Mouse (Mus musculus) brain, embryonic 18.5 days (tissue): ENCODE data around the gene Lbhd2.

Experiments used
- DNase-seq: peaks from one replicate; pipeline ENCODE4 v3.0.0-alpha.2; 2012; ENCODE audit warnings: low read depth, low spot score

The Lbhd2 gene

DNA sequence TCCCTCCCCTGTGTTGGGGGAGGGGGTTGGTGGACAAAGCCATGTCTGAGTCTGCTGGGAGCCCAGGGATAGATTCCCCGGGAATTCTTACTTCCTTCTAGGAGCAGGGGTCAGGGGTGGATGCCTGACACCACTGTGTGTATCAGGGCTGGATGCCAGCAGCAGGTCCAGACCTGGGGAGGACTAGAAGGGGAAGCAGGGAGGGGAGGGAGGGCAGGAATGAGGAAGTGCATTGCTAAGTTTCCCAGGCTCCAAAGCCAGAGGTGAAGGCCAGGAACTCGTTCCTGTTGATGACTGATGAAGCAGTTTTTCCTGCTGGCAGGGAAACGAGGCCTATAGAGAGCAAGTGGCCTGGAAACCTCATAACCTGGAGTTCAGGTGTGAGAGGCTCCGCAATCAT, 25.5 kb downstream of the Lbhd2 start:
- no peak for DNase-seq

DNA sequence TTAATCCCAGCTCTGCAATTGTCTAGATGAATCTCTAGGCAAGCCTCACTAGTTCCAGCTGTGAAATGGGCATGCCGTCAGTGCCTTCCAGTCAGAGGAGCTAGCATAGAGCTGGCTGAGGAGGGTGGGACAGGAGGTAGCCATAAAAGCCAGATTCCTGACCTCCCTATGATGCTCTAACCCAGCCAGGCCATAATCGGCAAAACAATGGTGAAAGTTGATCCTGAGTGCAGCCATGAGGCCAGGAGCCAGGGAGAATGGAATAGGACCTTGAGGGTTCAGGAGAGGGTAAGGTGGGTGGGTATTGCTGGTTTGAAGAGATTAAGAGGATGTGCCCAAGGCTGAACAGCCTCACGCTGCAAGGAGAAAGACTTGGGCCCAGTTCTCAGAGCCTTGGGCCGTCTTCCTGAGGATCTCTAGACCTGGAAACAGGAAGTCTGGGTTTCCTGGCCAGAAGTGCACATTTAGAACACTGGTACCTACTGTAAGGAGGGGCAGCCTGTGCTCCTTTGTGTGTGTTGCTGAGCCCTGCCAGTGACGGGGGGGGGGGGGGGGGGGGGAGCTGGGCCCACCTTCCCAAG, 26.2 kb downstream of the Lbhd2 start:
- no peak for DNase-seq

DNA sequence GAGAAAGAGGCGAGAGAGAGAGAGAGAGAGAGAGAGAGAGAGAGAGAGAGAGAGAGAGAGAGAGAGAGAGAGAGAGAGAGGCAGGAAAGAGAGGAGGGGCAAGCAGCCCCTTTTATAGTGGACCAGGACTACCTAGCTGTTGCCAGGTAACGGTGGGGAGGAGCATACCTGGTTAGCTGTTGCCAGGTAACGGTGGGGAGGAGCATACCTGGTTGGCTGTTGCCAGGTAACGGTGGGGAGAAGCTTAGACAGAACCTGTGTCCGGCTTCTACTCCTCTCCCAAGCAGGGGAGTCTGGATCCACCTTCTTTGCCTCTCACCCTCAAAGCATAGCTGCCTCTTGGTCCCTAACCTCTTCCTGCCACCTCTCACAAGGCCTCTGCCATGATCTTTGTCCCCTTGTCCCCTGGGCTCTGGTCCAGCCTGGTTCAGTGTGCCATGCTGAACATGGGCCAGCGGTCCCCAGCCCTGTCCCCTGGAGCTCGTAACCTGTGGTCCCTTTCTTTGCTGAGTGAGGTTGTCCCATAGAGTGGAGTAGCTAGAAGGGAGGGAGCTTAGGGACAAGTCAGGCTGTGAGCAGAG, 27.6 kb downstream of the Lbhd2 start:
- DNase-seq: peak; percentile 66

DNA sequence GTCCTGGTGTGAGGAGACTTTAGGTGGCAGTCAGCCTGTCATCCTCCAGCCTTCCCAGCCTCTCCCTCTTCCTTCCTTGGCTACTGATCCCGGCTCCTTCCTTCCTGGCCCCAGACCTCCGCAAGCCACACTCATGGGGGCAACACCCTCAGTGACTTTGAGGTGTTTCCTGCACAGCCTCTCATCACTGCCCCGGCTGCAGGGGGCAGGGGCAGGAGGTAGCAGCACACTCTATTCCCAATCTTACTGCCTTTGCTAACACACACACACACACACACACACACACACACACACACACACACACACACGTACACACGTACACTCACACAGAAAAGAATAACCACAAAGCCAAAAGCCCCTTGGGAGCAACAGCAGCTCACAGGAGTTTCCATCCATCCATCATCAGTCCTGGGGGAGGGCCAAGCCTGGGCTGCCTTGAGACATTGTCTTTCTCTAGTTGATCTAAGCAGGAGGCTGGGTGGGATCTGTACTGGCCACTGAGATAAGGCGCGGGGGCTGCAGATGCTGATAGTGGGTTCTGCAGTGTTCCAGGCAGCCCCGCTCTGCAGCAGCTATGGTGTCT, 28.2 kb downstream of the Lbhd2 start:
- no peak for DNase-seq

DNA sequence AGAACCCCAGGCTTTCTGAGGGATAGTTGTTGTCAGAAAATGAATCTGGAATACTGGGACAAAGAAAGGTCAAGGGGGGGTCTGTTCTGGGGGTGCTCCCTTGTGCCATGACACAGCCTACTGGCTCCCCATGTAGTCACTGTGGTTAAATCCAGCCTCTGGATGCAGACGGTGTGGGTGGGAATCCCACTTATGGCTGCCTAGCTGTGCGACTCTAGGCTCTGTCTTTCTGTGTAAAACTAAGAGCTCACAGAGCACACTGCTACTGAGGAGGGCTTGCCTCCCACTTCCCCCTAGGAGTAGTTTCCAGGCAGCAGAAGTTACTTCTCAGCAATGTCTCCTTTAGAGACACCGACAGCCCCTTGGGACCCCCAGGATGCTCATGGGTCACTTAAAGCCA, 29.6 kb downstream of the Lbhd2 start:
- DNase-seq: no peak

DNA sequence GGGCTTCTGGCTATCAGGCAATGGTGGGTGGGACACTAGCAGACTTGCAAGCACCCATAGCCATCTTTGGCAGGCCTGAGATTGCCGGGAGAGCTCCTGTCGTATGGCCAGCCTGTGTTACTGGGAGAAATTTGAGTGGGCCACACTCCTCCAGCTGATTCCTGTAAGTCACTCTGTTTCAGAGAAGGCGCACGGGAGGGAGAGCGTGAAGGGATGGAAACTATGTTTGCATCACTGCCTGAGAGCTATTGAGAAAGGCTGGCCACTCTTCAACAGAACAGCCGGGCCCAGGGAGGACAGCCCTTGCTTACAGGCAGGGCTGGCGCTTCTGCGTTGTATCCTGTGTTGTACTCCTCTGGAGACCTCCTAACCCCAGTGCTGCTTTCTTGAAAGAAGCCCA, 30.0 kb downstream of the Lbhd2 start:
- DNase-seq: no peak

DNA sequence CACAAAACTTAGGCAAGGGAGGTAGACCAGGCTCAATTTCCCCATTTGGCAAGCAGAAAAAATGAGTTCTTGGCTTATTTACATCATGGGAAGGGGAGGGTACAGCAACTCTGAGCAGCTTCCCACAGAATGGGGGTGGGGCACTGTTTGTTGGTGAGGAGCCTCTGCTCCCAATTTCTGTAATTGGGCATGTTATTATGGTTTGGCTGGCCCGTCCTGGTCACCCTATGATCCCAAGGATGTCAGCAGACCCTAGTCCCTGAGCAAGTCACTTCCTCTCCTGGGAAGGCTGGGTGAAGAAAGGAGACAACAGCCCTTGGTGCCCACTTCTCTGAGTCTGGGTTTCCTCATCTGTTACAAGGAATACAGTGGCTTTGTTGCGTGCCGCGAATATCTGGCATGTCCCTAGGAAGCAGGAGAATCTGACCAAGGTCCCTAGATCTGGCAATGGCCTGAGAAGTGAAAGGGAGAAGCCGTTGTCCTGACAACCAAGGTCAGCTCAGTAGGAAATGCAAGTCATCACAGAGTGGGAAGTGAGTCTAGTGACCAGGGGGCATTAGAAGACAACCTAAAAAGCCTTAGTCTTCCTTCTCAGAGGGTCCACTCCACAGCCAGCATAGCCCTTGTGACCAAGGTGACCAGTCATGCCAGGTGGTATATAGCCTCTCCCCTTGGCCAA, 30.8 kb downstream of the Lbhd2 start:
- no peak for DNase-seq

DNA sequence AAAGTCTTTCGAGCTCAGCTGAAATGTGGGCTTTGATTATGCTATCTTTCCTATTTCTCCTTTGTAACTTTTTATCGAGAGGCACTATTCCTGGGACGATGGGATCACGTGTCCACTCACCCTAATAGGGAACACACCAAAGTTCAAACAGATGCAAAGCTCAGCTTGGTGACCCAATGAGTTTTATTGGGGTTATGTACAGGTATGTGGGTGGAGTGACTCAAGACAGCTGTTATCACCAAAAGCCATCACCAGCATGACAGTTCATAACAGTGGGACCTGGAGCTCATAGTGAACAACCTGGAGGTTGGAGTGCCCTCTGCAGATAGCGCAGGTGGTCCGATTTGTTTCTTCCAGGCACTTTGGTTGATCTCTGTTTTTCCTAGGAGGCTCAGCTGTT, 32.2 kb downstream of the Lbhd2 start:
- no peak for DNase-seq

DNA sequence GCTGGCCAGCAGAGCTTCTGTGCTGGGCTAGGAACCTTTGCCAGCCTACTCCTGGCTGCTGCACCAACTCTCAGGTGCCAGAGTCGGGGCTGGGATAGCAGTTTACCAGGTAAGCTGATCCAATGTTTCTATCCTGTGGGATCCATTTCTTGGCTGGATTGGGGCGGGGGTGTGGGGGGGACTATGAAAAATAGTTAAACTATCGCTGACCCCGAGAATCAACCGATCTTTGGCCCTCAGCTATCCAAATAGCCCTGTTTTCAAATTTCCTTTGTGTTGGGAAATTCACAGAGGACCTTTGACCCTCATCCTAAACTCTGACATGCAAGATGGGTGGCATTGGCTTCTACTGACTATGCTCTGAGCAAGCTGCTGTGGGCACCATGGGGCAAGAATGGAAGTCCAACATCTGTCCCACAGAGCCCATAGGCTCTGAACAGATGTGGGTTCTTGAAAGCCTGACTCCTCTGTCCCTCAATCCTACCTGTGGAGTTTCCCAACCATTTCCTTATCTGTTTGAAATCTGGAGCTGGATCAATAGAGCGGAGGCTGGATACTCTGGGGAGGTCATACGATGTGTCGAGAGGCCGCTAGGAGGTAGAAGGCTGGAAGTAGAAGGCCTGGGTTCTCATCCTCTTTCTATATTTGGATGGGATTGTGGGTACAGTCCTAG, 34.2 kb downstream of the Lbhd2 start:
- DNase-seq: no peak

DNA sequence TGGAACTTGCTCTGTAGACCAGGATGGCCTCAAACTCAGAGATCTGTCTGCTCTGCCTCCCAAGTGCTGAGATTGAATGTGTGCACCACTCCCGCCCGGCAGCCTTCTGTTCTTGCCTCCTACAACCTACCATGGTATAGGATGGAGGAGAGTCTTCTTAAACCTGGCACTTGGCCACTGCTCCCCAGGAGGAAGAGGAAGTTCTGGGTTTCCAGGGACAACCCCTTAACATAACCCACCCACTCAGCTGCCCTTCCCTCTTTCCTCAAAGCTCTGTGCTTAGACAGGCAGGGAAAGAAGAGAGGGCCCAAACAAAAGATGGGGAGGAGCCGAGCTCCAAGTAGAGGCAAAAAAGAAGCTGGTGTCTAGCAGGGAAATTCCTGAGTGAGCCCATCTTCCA, 34.9 kb downstream of the Lbhd2 start:
- DNase-seq: no peak

DNA sequence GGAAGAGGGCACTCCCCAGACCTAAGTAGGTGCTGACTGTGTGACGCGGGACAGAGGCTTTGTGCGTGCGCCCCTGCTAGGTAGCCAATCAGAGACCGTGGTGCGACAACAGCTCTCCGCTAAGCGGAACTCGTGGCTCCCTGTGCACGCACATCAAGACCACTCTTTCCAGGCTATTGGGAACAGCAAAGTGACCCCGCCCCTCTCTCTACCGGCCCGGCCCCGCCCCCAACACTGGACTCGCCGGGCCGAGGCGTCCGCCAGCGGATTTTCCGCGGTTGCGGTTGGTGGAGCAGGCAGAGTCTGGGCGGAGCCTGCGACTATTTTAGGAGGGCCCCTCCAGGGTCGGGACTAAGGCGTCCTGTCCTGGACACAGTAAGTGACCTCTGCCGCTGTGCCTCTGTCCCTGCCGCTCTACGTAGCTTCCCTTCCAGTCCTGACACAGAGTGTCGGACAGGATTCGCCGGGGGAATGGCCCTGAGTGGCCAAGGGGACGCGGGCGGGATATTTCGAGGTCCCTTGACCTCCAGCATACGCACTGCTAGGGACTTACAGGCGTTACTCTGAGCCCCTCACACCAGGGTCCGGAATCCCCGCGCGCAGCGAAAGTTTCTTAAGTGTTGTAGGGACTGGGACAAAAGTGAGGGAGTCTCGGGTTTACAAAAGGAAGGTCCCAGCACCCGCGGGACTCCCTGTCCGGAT, 35.9 kb downstream of the Lbhd2 start, which contains the start of gene Tnfaip2:
Tnfaip2 (plus strand) TSS at position 161 of the 702 bp plus-strand sequence.
- no peak for DNase-seq

DNA sequence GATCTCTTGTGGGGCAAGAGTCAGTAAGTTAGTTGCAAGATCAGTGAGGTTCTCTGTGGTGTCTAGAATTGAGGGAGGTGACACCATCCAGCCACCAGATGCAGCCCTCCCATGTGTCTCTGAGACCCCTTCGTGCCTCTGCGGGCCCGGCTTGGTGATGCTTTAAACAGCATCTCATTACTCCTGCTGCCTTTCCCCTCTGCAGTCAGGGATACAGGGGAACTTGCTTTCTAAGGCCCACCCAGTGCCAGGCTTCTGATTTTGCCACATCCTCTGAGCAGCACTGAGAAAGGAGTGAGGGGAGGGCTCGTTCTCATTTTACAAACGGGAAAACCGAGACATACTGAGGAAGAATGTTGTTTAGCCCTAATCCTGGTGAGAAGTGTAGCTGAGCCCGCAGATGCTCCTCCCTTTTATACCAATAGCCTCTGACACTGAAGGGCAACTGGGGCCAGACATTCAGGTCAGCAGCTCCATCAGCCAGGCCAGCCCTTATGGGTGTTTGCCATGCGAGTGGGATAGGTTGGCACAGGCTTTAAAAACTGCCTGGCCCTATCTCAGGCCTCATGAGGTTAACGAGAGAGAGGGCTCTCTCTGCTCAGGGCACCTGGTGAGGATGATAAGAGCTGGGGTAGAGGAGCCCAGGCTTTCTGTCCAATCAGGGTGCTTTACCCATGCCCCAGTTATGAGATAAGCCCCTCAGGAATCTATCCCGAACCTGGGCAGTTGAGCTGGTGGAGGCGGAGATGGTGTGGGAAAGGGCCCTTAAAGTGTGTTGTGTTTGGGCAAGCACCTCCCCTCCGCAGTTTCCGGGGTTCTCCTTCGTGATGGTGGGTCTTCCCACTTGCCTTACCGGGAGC, 36.6 kb downstream of the Lbhd2 start:
- DNase-seq: no peak

DNA sequence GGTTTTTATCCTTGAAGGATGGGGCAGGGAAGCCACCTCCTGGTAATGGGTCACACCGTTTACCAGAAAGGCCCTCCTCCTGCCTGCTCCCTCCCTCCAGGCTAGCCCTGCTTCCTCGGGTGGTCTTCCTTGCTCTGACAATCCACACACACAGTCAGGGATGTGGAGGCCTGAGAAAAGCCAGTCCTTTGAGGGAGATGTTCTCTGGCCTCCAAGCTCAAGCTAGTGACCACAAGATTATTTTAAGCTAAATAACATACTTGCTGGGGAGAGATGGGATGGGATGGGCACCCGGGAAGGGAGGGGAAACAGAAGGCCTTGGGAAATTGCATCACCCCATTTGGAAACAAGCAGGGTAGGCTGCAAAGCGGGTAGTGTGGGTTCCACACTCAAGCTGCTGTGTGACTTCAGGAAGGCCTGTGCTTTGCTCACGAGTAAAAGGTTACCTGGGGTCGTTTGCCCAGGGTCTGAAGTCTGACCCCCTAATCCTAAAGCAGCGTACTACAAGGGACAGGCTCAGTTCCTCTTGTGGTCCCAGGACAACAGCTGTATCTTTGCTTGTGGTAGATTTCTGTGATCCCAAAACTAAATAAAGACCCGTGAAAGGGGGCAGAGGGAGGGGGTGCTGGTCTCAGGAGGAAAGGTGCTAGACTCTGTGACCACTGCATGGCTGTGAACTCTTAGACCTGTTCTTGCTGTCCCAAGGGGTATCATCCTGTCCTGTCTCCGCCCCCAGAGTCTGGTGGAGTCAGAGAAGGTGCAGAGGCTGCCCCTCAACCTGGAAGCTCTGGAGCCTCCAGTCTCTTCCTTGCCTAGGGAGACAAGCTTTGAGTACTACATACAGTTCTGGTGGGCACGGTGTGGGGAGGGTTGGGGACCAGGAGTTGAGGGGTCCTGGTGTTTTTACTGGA, 37.6 kb downstream of the Lbhd2 start:
- DNase-seq: no peak

DNA sequence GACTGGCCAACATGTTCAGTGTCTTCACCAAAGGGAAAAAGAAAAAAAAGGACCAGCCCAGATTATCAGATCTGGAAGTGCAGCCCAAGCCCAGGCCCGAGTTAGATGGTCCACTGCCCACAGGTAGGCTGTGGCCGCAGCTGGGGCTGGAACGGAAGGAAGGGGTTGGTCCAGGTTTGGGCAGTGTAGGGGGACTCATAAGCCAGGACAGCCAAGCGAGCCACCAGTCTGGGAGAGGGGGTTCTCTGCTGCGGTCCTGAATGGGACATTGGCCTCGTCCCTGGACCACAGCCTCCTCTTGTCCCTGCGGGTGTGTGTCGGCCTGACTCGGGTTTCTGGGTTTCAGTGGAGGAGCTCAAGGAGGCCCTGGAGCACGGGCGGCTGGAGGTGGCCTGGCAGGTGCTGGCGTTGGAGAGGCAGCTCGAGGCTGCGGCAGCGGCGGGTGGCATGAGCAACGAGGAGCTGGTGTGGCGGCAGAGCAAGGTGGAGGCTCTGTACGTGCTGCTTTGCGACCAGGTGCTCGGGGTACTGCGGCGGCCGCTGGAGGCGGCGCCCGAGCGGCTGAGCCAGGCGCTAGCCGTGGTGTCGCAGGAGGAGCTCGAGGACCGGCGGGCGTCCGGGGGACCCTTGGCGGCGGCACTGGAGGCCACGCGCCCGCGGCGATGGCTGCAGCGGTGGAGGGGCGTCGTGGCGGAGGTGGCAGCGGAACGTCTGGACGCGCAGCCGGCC, 38.7 kb downstream of the Lbhd2 start:
- DNase-seq: no peak

DNA sequence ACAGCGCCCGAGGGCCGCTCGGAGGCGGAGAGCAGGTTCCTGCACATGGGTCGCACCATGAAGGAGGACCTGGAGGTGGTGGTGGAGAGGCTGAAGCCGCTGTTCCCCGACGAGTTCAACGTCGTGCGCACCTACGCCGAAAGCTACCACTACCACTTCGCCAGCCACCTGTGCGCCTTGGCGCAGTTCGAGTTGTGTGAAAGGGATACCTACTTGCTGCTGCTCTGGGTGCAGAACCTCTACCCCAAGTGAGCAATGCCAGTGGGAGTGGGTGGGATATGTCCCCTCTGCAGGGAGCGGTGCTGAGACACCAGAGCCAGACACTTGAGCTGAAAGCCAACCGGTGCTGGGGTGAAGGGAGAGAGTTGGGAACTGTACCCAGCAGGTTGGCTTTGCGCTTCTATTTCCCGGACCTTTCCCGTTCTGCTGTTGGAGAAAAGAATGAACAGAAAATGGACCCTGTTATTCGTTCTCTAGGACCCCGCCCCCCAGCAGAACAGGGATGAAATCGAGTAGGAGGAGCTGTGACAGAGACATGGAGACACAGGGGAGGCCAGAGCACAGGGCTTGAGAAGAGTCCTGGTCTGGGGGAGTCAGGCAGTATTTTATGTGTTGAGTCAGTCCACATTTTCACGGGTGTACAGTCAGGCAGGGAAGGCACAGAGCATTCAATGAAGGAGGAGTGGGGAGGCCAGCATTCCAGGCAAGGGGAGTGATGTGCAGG, 39.4 kb downstream of the Lbhd2 start:
- DNase-seq: no peak

DNA sequence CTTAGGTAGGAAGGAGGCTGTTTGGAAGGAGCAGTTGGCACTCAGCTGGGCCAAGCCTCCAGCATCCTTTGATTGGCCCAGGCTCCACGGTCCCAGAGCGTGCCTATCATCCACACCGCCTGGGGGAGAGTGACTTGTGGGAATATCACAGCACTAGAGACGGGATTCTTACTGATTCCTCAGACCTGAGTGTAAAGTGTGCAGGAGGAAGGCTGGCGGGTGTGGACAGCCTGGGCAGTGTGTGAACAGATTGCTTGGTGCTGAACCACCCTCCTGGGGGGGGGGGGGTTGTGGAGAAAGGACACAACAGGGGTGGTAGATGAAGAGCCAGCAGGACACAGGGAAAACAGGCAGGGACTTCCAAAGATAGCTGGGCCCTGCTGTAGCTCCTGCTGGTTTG, 40.1 kb downstream of the Lbhd2 start:
- no peak for DNase-seq

DNA sequence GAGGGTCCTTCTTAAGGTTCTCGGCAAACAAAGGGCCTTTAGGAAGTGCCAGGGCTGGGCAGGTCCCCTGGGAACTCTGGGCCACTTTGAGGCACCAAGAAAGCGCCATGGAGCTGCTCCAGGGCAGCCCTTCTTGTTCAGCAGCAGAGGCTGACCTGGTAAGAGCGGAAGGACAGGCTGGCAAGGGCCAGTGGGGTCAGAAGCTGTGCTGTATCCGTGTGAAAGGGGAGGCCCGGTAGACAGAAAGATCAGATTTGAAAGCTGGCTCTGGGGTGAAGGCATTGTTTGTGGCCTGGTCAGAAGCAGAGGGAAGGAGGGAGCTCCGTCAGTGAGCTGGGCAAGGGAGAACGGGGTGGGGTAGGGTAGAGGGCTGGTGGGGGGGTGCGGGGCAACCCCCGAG, 40.7 kb downstream of the Lbhd2 start:
- DNase-seq: no peak
